Mouse (Mus musculus) heart, embryonic 13.5 days (tissue): ENCODE data around the gene Ncoa1. TPM values are rescaled to one million over a fixed set of nuclear protein-coding genes. Genes with fewer than 3 reads are reported as not detected.
"Not testable (repeated sequence)": the region's sequence is repeated elsewhere in the genome, so short reads cannot be mapped to it uniquely, and the experiment has no call there.

Experiments
- ATAC-seq: fragments of 200-750 bp; cut with Nextera tagmentation; 2 replicates; pipeline ENCODE4 v1.8.0; 2017; ENCODE audit warnings: moderate TSS enrichment; ENCODE audit not compliant: insufficient number of reproducible peaks, low FRiP score, low TSS enrichment; ENCODE audit errors: extremely low read depth
- H3K27ac ChIP-seq: fragments of 300-500 bp; sonication (generic); replicated peaks from 2 replicates; pipeline ENCODE4 v1.5.1; 2015; ENCODE audit warnings: moderate library complexity, mild to moderate bottlenecking, inconsistent platforms
- H3K27me3 ChIP-seq: fragments of 300-500 bp; sonication (generic); replicated peaks from 2 replicates; pipeline ENCODE4 v1.6.1; 2015; ENCODE audit warnings: mild to moderate bottlenecking, inconsistent platforms
- H3K36me3 ChIP-seq: fragments of 300-500 bp; sonication (generic); 2 replicates; pipeline ENCODE4 v1.6.1; 2015; ENCODE audit warnings: mild to moderate bottlenecking, inconsistent platforms
- H3K4me1 ChIP-seq: fragments of 300-500 bp; sonication (generic); 2 replicates; pipeline ENCODE4 v1.6.1; 2015; ENCODE audit warnings: inconsistent platforms
- H3K4me2 ChIP-seq: fragments of 300-500 bp; sonication (generic); 2 replicates; pipeline ENCODE4 v1.6.1; 2015; ENCODE audit warnings: inconsistent platforms, mild to moderate bottlenecking, moderate library complexity
- H3K4me3 ChIP-seq: fragments of 300-500 bp; sonication (generic); 2 replicates; pipeline ENCODE4 v1.5.1; 2015; ENCODE audit warnings: moderate library complexity, mild to moderate bottlenecking, inconsistent platforms
- H3K9ac ChIP-seq: fragments of 300-500 bp; sonication (generic); 2 replicates; pipeline ENCODE4 v1.6.1; 2015; ENCODE audit warnings: inconsistent platforms, mild to moderate bottlenecking, moderate library complexity
- H3K9me3 ChIP-seq: fragments of 300-500 bp; sonication (generic); 2 replicates; pipeline ENCODE4 v1.6.1; 2016; ENCODE audit warnings: inconsistent platforms
- WGBS: fragments of 180-500 bp; shearing (Covaris S2); methylation state at CpG from one replicate; pipeline ENCODE4 v1.1.7; 2015; ENCODE audit warnings: mixed read lengths; 5-methylcytosine and 5-hydroxymethylcytosine counted together
- polyA plus RNA-seq: library from polyadenylated mRNA; unstranded; fragments of >200 nt; fragmentation: Nextera tagmentation; extraction: Ambion mirVana; gene quantifications from 2 replicates; pipeline ENCODE4 v1.2.1, GENCODE M21; 2015

Gene Ncoa1
- polyA plus RNA-seq, 1 experiment from 2014 or later, result 4.4 TPM

DNA sequence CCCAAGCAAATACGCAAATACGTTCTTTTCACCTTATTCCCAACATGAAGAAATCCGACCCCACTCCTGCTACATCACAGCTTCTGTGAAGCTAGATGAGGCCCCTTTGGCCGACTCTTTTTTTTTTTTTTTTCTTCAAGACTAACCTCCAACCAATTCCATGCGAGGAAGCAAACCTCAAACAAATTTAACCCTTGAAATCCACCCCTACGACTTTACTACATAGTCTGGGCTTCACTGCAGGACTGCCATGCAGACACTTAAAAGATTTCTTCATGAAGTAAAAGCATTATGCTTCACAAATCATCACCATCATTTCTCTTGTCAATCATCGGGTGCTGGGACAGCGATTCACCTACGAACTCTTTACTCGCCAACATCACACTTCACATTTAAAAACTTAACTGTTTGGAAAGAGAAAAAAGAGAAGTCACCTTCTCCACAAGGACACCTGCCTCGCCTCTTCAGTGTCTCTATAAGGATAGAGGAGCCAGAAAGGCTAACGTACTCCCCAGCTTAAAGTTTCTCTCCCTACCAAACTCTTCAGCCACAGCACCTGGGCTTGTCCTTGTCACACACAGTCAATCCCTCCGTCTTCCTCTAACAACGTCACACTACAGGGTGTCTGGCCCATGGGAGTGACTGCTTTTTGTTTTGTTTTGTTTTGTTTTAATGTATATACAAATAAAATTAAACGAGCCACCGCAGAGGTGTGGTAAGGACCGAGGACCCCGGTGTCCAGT lies 1.6 kb downstream of the Ncoa1 start:
- Histone ChIP-seq H3K9ac (peak overlapping the region; percentile 98), H3K4me1 (peaks cover 32% of the 10 kb centered on the region), H3K27me3 (0 out of 2 replicates have a peak, but pooled peaks cover 12% of the 10 kb centered on the region), H3K27ac (peak overlapping the region; percentile 96; the same call in 1 of the 2 replicates), H3K36me3 (no peaks in the 10 kb centered on the region), H3K4me2 (peak overlapping the region; percentile 92), H3K4me3 (peak overlapping the region; percentile 97), H3K9me3 (no peaks in the 10 kb centered on the region)
- 12% methylated on average over 18 of the region's 18 CpGs for WGBS
- ATAC-seq, result no peak

DNA sequence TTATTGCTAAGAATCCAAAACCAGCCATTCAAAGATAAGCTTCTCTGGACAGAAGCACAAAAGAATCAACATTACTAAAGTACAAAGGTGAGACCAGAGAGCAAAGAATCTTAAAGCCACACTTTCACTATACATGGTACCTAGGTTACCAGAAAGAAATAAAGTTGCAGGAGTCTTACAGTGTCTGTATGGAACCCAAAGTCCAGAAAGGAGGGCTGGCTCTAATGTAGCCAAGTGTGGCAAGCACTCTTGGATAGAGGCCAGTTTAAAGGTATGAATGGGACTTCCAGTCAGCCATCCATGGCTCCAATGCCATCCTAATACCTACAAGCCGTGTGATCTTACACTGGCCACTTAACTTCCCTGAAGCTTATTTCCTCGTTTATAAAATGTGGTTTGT lies 7.9 kb downstream of the Ncoa1 start:
- H3K27ac ChIP-seq, result no peak overlapping the region
- no peak overlapping the region for H3K9ac ChIP-seq
- H3K4me3 ChIP-seq, result no peak overlapping the region
- 66% methylated on average over 2 of the region's 2 CpGs for WGBS
- ATAC-seq, result no peak
- 0 out of 2 replicates have a peak, but pooled peaks cover 5% of the 10 kb centered on the region for H3K27me3 ChIP-seq
- no peaks in the 10 kb centered on the region for H3K9me3 ChIP-seq
- H3K4me1 ChIP-seq, result peaks cover 15% of the 10 kb centered on the region
- no peaks in the 10 kb centered on the region for H3K36me3 ChIP-seq
- H3K4me2 ChIP-seq, result no peak overlapping the region

DNA sequence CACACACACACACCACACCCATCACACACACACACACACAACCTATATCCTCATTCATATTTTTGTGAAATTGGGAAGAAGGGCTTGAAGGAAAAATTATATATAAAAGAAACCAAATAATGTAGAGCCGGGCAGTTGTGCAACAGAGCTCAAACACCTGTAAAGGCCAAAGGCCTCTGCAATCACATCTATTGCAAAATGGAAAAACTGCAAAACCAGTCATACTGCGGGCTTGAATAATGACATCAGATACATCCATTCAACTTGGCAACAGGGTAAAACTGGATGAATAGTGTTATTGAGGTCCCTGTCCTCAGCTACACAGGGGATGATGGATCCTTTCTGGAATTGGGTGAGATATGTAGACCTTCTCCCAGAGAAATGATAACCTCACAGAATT lies 13.3 kb downstream of the Ncoa1 start:
- no peak for ATAC-seq
- no peak overlapping the region for H3K4me2 ChIP-seq
- H3K9ac ChIP-seq, result no peak overlapping the region
- H3K4me3 ChIP-seq, result no peak overlapping the region
- H3K27ac ChIP-seq, result no peak overlapping the region
- H3K36me3 ChIP-seq, result no peaks in the 10 kb centered on the region
- no peaks in the 10 kb centered on the region for H3K27me3 ChIP-seq
- no peaks in the 10 kb centered on the region; the same call in 1 of the 2 replicates for H3K9me3 ChIP-seq
- peaks cover 3% of the 10 kb centered on the region; the same call in 1 of the 2 replicates for H3K4me1 ChIP-seq
- WGBS, result 86% methylated on average over 2 of the region's 2 CpGs

DNA sequence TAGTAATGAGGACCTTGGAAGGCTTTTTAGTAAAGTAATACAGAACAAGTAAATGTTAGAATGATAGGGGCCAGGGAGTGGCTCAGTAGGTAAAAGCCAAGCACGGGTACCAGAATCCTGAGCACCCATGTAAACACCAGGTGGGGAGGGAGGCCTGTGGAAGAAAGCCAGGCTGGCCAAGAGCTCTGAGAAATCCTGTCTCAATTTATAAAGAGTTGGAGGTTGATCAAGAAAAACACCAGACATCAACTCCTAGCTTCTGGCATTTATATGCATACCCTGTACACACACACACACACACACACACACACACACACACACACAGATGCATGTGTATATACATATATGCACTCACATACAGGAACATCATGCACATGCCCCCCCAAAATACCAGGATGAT lies 14.6 kb downstream of the Ncoa1 start:
- ATAC-seq, result no peak
- no peaks in the 10 kb centered on the region for H3K27me3 ChIP-seq
- H3K9ac ChIP-seq, result no peak overlapping the region
- no peaks in the 10 kb centered on the region; the same call in 1 of the 2 replicates for H3K9me3 ChIP-seq
- no peak overlapping the region for H3K27ac ChIP-seq
- H3K36me3 ChIP-seq, result no peaks in the 10 kb centered on the region
- H3K4me3 ChIP-seq, result no peak overlapping the region
- 77% methylated on average over 1 of the region's 1 CpGs for WGBS
- no peak overlapping the region for H3K4me2 ChIP-seq
- peaks cover 7% of the 10 kb centered on the region for H3K4me1 ChIP-seq

DNA sequence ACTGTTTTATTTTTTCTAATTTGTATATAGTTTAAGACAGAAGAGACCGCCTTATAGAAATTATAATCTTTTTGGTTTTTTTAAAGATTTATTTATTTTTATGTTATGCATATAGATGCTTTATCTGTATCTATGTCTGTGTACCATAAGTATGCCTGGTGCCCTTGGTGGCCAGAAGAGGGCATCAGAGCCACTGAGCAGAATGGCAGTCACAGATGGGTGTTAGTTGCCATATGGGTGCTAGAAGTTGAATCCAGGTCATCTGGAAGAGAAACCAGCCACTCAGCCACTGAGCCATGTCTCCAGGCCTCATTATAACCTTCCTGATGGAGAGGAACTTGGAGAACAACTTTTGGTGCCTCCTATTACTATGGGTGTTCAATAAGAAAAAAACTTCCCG lies 16.0 kb downstream of the Ncoa1 start:
- H3K27me3 ChIP-seq, result no peaks in the 10 kb centered on the region
- WGBS, result 86% methylated on average over 2 of the region's 2 CpGs
- no peak overlapping the region for H3K9ac ChIP-seq
- no peak overlapping the region for H3K4me2 ChIP-seq
- H3K36me3 ChIP-seq, result no peaks in the 10 kb centered on the region
- no peak overlapping the region for H3K4me3 ChIP-seq
- H3K4me1 ChIP-seq, result peaks cover 10% of the 10 kb centered on the region
- H3K9me3 ChIP-seq, result no peaks in the 10 kb centered on the region; the same call in 1 of the 2 replicates
- no peak overlapping the region for H3K27ac ChIP-seq
- no peak for ATAC-seq

DNA sequence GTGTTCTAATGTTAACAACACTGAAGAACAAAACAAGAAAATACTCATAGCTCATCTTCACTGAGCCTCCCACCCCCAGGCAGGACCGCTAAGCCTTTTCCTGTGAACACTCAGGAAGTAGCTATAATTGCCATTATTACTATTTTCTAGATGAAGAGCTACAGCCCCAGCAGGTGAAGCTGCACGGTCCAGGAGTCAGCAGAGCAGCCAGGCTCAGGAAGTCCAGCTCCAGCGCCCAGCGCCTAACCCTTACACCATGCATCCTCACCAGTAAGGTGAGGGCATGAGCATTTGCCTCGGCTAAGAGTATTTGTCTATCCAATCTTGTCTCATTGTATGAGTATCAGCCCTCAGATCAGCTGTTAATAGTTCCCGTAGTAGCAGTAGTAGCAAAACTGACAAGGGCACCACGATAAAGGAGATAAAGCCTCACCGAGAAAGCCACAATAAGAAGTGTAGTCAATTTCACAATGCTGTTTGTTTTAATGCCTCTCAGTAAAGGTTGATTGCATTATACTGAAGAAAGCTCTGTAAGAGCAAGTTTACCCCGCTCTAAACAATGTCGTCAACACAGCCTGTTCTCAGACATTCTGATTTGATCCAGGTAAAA lies 21.9 kb downstream of the Ncoa1 start:
- H3K9ac ChIP-seq, result no peak overlapping the region
- H3K4me3 ChIP-seq, result no peak overlapping the region
- WGBS, result 70% methylated on average over 10 of the region's 10 CpGs
- H3K9me3 ChIP-seq, result no peaks in the 10 kb centered on the region
- H3K27me3 ChIP-seq, result no peaks in the 10 kb centered on the region
- H3K36me3 ChIP-seq, result no peaks in the 10 kb centered on the region
- ATAC-seq, result no peak
- no peak overlapping the region for H3K4me2 ChIP-seq
- peaks cover 22% of the 10 kb centered on the region for H3K4me1 ChIP-seq
- no peak overlapping the region for H3K27ac ChIP-seq

DNA sequence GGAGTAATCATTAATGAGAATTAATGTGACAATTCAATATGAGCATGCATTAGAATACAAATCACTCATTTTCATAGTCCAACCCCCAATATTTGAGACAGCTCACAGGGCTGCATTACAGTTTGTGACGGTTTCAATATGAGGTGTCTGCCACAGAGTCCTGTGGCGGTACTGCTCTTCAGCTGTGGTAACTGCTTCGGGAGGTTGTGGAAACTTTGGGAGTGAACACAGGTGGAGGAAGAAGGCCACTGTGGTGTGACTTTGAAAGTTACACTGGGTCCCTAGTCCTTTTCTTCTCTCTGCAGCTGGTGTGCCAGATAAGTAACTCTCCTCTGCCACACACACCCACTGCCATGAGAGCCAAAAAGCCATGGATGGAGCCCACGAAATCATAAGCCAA lies 22.7 kb downstream of the Ncoa1 start:
- Histone ChIP-seq H3K36me3 (no peaks in the 10 kb centered on the region), H3K4me2 (no peak overlapping the region), H3K27me3 (no peaks in the 10 kb centered on the region), H3K27ac (no peak overlapping the region), H3K9ac (no peak overlapping the region), H3K9me3 (no peaks in the 10 kb centered on the region), H3K4me3 (no peak overlapping the region), H3K4me1 (peaks cover 22% of the 10 kb centered on the region)
- no peak for ATAC-seq
- 83% methylated on average over 4 of the region's 4 CpGs for WGBS

DNA sequence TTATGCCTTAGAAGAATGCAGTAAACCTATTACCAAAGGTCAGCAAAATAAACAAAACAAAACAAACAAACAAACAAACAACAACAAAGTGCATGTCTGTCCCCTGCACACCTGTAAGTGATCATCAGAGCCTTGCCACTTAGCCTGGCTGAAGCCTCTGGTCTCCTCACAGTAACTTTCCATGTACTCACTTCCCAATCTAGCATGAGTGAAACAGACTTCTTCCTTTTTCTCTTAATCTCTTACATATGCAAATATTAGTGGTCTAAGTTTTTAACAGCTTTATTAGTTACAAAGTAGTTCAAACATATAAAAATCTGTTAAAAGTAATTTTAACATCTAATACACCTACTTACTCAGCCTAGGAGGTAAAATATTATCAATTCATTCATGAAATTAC lies 24.7 kb downstream of the Ncoa1 start:
- no peaks in the 10 kb centered on the region for H3K36me3 ChIP-seq

DNA sequence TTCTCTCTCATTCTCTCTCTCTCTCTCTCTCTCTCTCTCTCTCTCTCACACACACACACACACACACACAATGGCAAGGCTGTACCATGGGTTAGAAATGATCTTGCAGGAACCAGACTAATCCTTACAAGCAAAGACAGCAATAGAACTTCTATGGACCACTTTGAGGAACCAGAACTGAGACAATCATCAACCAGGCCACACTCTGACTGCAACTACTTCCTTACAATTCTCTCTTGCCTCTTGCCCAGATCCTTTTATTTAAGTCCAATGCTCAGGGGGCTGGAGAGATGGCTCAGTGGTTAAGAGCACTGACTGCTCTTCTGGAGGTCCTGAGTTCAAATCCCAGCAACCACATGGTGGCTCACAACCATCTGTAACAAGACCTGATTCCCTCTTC lies 26.5 kb downstream of the Ncoa1 start:
- not testable (repeated sequence) for H3K4me2 ChIP-seq, H3K9ac ChIP-seq, H3K4me1 ChIP-seq, H3K4me3 ChIP-seq, H3K27me3 ChIP-seq, H3K27ac ChIP-seq, ATAC-seq, H3K9me3 ChIP-seq, H3K36me3 ChIP-seq

More for the DNA sequence above, 24.7 kb downstream of the Ncoa1 start:
- Histone ChIP-seq H3K9me3 (no peaks in the 10 kb centered on the region), H3K9ac (no peak overlapping the region), H3K27me3 (no peaks in the 10 kb centered on the region), H3K27ac (no peak overlapping the region), H3K4me3 (no peak overlapping the region), H3K4me1 (peaks cover 16% of the 10 kb centered on the region), H3K4me2 (no peak overlapping the region)
- no peak for ATAC-seq

DNA sequence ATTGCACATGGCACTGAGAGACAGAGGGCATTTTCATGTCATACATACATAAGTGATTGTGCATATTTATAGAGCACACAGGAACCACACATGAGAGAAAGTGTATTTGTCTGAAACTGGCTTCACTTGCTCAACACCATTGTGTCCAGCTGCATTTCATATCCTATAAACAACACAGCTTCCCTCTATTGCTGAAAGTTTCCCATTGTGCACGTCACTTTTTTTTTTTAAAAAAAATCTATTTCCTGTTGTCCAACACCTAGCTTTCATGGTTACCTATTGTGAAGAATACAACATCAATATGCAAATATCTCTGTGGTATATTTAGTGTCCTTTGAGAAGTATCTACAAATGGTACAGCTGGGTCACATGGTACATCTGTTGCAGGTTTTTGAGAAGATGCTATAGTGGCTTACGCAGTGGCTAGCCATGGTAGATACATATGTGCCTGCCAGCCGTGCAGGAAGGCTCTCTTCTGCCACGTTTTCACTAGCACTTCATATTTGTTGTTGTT lies 28.8 kb downstream of the Ncoa1 start:
- 74% methylated on average over 4 of the region's 4 CpGs for WGBS
- ATAC-seq, result no peak
- H3K4me3 ChIP-seq, result no peak overlapping the region

DNA sequence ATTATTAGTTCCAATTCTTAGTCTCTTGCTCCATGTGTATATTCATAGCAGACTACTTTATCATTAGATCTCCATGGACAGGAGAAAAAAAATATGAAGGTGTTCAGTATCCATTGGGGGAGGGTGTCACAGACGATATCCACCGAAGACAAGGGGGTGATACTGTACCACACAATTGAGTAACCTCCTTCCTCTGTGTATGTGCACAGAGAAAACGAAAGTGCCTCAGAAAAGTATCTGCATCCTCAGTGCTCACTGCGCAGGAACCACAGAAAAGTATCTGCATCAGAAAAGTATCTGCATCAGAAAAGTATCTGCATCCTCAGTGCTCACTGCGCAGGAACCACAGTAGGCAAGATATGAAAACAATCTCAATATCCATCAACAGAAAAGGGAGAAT lies 32.0 kb downstream of the Ncoa1 start:
- no peak for ATAC-seq
- H3K4me3 ChIP-seq, result no peak overlapping the region
- no peaks in the 10 kb centered on the region for H3K4me1 ChIP-seq
- no peak overlapping the region for H3K4me2 ChIP-seq
- H3K9ac ChIP-seq, result no peak overlapping the region
- no peak overlapping the region for H3K27ac ChIP-seq
- no peaks in the 10 kb centered on the region for H3K9me3 ChIP-seq
- H3K36me3 ChIP-seq, result no peaks in the 10 kb centered on the region
- no peaks in the 10 kb centered on the region for H3K27me3 ChIP-seq
- WGBS, result 82% methylated on average over 5 of the region's 5 CpGs

More for the DNA sequence above, 28.8 kb downstream of the Ncoa1 start:
- Histone ChIP-seq H3K4me2 (no peak overlapping the region), H3K36me3 (no peaks in the 10 kb centered on the region), H3K9ac (no peak overlapping the region), H3K4me1 (no peaks in the 10 kb centered on the region), H3K27me3 (no peaks in the 10 kb centered on the region), H3K9me3 (no peaks in the 10 kb centered on the region), H3K27ac (no peak overlapping the region)

DNA sequence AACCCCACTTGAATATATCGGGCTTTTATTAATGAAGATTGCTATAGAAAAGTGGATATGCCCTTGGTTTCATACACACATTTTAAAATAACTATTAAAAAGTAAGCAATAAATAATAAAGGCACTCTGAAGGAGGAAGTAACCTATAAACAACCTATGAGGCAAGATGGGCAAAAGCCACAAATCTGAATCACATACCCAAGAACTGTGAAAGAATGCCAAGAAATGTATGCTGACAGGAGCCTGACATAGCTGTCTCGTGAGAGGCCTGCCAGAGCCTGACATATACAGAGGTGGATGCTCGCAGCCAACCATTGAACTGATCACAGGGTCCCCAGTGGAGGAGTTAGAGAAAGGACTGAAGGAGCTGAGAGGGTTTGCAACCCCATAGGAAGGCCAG lies 35.5 kb downstream of the Ncoa1 start:
- Histone ChIP-seq H3K9me3 (no peaks in the 10 kb centered on the region), H3K4me3 (no peak overlapping the region), H3K36me3 (no peaks in the 10 kb centered on the region), H3K9ac (no peak overlapping the region), H3K4me1 (no peaks in the 10 kb centered on the region), H3K27me3 (no peaks in the 10 kb centered on the region), H3K27ac (no peak overlapping the region), H3K4me2 (no peak overlapping the region)
- 65% methylated on average over 3 of the region's 3 CpGs for WGBS
- no peak for ATAC-seq
